Mouse (Mus musculus): ENCODE data around the gene Nploc4.

GRCm38 (mm10) chr11:120335431-120336021 lies 102.0 kb downstream of the Nploc4 start:
- TF ChIP-seq CTCF (IDR thresholded peaks at IDR 0.05; ENCODE audit: extremely low read depth, insufficient read depth, low read length), result no peak
- TF ChIP-seq POLR2A (IDR thresholded peaks at IDR 0.05; ENCODE audit: extremely low read depth, insufficient read depth, low read length), result no peak

All from cortical plate, adult 2 months (tissue).